Mouse (Mus musculus) heart, adult 11 months (tissue): Measurements from ENCODE around the gene Tbrg1.

Source experiments
- DNase-seq: peaks from one replicate; pipeline ENCODE4 v3.0.0; 2022

Gene Tbrg1

DNA sequence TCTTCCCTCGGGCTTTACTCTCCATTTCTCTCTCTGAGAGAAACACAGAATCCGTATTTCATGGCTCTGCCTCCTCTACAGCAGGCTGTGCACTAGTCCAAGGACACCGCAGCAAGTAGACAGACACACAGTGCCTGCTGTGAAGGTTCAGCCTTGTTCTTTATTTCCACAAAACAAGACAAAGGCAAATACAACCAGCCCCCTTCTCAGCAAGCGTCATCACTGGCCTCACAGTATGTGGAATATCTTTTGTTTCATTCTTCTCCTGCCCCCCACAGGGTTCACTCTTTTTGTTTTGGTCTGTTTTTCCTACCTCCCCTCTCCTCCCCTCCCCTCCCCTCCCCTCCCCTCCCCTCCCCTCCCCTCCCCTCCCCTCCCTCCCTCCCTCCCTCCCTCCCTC lies 28.5 kb downstream of the Tbrg1 start:
- DNase-seq, result no peak

DNA sequence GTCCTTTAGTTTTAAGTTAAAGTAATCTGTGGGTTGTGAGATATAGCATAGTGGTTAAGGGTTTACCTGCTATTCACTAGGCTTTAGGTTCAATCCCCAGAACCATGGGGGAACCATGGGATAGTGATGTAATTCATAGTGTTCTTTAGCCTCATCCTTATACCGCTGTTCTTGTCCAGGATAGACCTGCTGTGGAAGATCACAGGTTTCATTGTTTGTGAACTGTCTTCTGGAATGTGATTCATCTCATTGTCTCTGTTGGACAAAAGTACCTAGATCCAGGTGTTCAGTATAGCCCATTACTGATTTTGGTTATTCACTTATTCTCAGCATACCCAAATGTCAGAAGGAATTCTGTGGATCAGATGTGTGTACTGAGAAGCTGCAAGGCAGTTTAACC lies 29.8 kb downstream of the Tbrg1 start:
- no peak for DNase-seq

DNA sequence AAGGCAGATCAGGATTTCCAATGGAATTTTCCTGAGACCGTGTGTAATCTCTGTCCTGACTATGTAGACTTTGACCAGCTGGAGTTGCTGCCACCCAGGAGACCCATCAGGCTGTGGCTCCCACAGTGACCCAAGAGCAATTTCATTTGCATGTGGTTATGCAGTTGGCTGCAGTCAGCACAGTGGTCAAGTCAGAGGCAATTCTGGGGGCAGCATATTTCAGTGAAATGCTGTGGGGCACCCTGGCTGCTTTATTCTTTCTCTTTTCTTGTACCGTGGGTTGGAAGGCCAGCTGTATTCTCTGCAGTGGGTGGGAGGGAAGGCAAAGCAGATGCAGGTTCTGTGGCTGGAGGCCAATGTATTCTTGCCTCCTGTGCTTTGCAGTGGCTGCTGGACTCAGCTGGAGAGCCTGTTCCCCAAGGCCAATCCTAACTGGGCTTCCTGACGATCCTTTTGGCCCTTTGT lies 31.0 kb downstream of the Tbrg1 start:
- DNase-seq, result peak; percentile 89

DNA sequence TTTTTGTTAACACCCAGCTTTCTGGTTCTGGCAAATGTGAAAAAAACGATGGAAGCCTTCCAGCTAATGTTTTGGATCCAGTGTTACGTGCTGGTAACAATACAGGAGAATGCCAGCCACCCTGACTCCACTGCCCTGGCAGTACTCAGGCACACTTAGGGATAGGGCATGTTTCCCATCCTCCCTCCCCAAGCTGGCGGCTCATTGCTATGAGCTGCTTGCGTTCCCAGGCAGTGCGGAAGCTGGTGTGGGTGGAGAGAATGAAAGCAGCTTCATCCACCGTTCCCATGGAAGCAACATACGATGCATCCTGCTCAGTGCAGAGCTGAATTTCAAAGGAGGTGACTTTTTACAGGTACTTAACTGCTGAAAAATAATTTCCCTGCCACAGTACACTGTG lies 31.5 kb downstream of the Tbrg1 start:
- peak; percentile 92 for DNase-seq

DNA sequence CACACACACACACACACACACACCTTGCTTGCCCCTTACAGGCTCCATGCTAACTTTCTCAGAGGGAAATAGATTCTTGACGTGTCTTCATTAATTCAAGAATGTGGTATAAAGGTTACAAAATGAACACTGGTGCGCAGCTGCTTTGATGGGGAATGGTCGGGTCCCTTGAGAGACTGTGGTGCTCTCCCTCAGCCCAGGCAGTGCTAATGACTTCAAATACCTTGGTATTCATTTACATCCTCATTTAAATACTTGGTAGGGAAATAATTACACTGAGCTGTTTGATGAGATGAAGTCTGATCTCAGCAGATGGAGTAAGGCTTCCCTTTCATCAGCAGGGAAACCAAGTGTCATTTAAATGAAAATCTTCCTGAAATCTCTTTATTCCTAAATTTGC lies 32.0 kb downstream of the Tbrg1 start:
- DNase-seq, result no peak

DNA sequence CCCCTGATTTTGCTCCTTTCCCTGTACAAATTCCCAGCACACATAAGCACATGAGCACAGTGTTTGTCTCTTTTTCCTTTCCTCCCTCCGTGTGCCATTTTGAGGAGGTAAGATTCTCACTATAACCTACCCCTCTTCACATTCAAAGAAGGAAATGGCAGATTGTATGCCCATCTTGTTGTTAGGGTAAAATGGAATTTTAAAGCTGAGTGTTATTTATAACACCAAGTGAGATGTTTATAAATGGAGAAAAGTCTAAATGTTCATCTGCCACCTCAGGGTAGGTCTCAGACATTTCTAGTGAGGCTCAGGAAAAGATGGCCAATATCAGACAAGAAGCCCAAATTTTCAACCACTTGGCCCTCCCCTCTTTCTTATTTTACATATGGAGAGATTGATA lies 32.6 kb downstream of the Tbrg1 start:
- no peak for DNase-seq

DNA sequence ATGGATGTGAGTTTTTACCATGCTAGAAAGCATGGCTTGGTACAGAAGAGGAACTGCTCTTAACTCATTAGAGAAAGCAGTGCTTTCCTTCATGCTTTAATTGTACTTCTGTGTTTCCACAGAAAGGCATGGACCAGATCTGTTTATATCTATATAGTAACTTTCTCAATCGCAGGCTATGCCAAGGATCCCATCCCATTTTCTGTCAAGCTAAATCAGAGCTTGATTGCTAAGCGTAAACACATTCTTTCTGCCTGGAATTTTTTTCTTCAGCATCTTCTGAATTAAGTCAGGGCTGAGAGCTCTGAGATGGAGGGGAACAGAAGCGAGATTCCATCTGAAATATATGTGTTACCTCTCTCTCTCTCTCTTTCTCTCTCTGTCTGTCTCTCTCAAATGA lies 33.1 kb downstream of the Tbrg1 start:
- no peak for DNase-seq

DNA sequence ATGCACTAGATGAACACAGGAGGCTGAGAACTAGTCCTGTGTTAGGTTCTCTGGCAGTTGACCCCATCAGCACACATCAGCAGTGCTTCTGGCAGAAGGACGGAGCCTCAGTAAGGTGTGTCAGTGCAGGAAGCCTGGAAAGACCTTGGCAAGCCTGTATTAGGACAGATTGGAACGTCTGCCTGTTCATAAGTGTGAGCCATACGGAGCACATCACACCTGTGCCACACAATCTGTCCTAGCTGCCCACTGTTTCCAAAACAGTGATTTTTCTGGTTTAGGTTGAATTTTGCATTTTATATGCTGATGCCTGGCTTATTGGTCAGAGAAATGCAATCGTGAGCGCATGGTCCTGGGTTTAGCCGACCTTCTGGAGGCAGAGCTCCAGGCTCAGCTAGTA lies 35.8 kb downstream of the Tbrg1 start:
- no peak for DNase-seq

DNA sequence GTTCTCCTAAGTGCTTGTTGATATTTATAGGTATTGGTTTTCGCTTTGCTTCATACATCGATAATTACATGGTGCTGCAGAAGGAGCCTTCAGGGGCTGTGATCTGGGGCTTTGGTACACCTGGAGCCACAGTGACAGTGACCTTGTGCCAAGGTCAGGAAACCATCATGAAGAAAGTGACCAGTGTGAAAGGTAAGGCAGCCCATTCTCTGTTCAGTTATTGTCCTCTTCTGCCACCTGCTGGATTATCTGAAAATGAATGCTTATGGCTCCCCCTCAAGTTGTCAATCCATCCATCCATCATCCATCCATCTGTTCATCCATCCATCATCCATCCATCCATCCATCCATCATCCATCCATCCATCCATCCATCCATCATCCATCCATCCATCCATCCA lies 40.3 kb downstream of the Tbrg1 start:
- peak; percentile 91 for DNase-seq

DNA sequence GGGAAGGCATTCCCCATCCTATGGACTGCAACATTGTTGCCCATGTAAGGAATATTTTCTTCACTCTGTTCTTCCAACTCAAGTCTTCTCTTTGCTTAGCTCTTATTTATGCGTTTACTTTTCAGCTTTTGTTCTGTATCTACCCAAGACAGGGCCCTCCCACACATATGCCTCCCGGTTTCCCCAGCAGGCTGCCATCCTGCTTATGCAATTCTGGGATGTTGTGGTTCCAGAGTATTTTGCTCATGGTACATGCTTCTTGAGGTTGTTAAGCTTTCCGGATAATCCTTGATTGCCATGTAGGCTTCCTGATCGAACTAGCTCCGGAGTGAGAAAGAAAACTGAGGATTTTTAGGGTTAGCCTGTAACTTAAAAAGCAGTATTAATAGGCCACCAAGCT lies 41.9 kb downstream of the Tbrg1 start:
- no peak for DNase-seq

DNA sequence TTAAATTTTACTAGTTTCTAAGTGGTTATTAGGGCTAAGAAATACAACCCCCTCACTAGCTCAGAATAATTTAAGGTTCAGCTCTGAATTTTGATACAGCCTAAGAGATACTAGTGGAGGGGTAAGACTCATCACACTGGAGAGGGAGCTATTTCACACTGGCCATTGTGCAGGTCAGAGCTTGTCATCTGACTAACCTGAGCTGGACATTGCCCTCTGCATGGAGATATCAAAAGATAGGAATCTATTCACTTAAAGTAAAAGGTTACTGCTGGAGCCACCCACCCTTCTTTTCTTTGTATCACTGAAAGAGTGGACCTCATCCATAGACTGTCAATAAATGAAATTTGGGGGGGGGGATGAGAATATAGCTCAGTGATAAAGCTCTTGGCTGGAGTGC lies 42.8 kb downstream of the Tbrg1 start:
- DNase-seq, result no peak

DNA sequence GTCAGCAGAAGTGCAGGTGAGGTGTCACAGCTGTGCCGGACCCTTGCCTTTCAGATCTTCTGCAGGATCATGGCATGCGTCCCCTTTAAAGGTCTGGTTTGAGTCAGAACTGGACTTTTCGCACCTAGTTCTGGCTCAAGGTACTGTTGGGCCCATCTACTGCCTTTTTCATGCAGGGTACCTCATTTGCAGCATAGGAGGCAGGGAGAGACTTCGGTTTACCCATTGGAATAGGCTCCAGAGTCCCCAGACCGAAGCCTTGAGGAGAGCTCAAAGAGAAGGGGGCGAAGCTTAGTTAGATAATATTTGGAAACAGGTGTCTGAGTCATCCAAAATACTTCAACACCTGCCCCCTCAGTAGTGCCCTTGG lies 43.2 kb downstream of the Tbrg1 start:
- no peak for DNase-seq

DNA sequence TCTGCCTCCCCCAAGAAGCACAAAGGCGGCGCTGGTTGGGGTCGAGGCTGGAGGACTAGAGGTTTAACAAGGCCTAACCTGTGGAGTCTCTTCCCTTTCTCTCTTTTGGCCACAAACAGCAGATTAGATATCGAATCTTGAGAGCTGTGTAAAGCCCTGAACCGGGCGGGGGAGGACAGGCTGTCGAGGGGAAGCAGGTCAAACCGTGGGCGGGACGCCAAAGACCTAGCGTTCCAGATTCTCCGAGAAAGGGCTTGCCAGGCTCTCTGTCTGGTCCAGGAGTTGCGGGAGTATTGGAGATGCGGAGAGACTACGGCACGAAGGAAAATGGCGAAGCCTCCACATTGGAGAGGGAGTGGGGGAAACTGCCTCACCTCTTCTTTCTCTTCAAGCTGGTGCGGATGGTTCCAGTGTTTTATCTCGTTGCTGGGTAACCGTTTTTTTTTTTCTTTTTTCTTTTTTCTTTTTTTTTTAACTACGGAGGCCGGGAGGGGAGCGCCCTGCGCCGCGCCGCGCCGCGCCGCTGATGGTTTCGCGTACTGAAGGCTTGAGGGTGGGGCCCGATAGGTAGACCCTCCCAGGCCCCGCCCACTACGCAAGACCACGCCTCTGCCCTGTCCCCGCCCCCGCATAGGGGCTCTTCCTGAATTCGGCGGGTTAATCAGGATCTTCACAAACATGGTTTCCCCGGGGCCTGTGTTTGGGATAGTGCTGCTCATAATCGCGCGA lies 43.8 kb downstream of the Tbrg1 start, which contains the start of gene Spa17:
TSS of gene Spa17 (minus strand) at position 541 of the 729 bp plus-strand sequence.
- DNase-seq, result peak; percentile 99

DNA sequence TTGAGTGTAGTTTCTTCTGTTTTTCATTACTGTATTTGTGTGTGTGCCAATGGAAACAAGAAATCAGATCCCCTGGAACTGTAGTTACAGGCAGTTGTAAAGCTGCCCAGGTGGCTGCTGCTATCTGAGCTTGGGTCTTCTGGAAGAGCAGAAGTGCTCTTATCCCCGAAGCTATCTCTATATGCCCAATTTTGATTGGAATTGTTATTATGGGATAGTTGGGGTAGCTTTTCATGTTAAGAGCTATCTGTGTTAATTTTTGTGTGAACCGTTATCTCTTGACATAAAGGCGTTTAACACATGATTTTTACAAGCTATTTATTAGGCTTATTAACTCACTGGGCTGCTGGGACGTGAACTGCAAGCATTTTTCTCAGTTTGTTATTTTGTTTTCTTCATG lies 47.6 kb downstream of the Tbrg1 start:
- no peak for DNase-seq

DNA sequence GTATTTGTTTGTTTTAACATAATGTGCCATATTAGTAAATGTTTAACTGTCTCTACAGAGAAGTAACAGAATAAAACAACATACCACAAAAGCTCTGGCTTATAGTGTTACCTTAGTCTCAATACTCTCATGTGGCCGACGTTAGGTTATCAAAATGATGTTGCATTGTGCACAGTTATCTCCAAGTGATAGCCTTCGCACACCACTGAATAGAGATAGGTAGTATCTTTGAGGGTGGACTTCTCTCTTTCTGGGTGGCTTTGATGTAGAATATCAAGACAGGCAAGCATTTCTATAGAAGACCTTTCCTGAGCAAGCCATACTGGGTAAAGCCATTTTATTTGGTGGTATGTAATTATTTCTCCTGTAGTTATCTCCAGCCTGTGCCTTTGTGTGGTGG lies 52.0 kb downstream of the Tbrg1 start:
- no peak for DNase-seq

DNA sequence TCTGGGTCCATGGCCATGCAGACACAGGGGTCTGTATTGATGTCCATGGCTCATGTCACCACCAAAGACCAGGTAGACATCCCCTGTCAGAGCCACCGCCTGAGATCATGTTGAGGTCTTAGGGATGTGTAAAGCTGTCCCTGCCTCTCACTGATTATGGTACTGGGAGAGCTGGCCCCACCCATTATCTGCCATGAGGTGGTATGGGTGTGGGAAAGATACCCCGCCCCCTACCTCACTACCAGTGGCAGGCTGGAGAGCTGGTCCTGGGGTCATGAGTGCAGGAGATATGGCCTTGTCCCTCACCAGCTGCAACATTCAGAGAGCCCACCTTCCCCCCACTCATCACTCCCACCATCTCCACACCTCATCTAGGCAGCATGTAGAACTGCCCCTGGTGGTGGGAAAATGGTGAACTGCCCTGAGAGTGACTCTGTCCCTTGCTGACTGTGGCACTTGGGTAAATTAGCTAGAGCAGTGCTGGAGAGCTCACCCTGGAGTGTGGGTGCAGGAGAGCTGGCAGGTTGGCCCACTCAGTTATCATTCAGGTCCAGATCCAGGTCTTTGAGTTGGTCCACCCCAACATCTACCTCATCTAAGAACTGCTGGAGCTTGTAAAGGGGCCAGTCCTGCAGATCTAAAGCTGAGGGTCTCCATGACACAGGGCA lies 56.4 kb downstream of the Tbrg1 start:
- DNase-seq, result peak; percentile 86
